Mouse (Mus musculus) stomach, postnatal 0 days (tissue): Measurements from ENCODE around the gene Tex261. TPM values are rescaled to one million over a fixed set of nuclear protein-coding genes. Genes with fewer than 3 reads are reported as not detected.

Experiments used
- ATAC-seq: fragments of 200-750 bp; cut with Nextera tagmentation; 2 replicates; pipeline ENCODE4 v1.8.0; 2017; ENCODE audit not compliant: low FRiP score, low TSS enrichment
- DNase-seq: peaks from one replicate; pipeline ENCODE4 v3.0.0-alpha.2; 2016; ENCODE audit warnings: low spot score
- H3K27ac ChIP-seq: fragments of 300-500 bp; sonication (generic); replicated peaks from 2 replicates; pipeline ENCODE4 v1.5.1; 2014; ENCODE audit warnings: mild to moderate bottlenecking, control low read depth
- H3K27me3 ChIP-seq: fragments of 300-500 bp; sonication (generic); 2 replicates; pipeline ENCODE4 v1.6.1; 2014; ENCODE audit warnings: low read length; ENCODE audit not compliant: control insufficient read depth, insufficient read depth
- H3K36me3 ChIP-seq: fragments of 300-500 bp; sonication (generic); 2 replicates; pipeline ENCODE4 v1.6.1; 2014; ENCODE audit warnings: low read length, mixed read lengths; ENCODE audit not compliant: control insufficient read depth, insufficient read depth
- H3K4me1 ChIP-seq: fragments of 300-500 bp; sonication (generic); replicated peaks from 2 replicates; pipeline ENCODE4 v1.6.1; 2014; ENCODE audit warnings: antibody characterized with exemption; ENCODE audit not compliant: control insufficient read depth, insufficient read depth
- H3K4me2 ChIP-seq: fragments of 300-500 bp; sonication (generic); replicated peaks from 2 replicates; pipeline ENCODE4 v1.6.1; 2014; ENCODE audit warnings: low read depth, mild to moderate bottlenecking, control low read depth, moderate library complexity
- H3K4me3 ChIP-seq: fragments of 300-500 bp; sonication (generic); 2 replicates; pipeline ENCODE4 v1.5.1; 2014; ENCODE audit warnings: low read depth, low read length, control low read depth
- H3K9ac ChIP-seq: fragments of 300-500 bp; sonication (generic); 2 replicates; pipeline ENCODE4 v1.6.1; 2014; ENCODE audit warnings: mild to moderate bottlenecking, low read length, control low read depth, mixed read lengths
- H3K9me3 ChIP-seq: fragments of 300-500 bp; sonication (generic); 2 replicates; pipeline ENCODE4 v1.6.1; 2016; ENCODE audit warnings: low read length; ENCODE audit not compliant: control insufficient read depth
- CTCF ChIP-seq: IDR thresholded peaks from 2 replicates; pipeline ENCODE4 v1.5.1; 2016; ENCODE audit warnings: antibody characterized with exemption, low read depth, mild to moderate bottlenecking, moderate library complexity
- EP300 ChIP-seq: optimal IDR thresholded peaks from 2 replicates; pipeline ENCODE3; 2016; ENCODE audit warnings: antibody characterized with exemption
- WGBS: fragments of 180-500 bp; shearing (Covaris S2); extraction: QIAGEN DNeasy Blood & Tissue Kit; methylation state at CpG from one replicate; pipeline ENCODE4 v1.1.7; 2014; 5-methylcytosine and 5-hydroxymethylcytosine counted together
- polyA plus RNA-seq: library from polyadenylated mRNA; unstranded; fragments of >200 nt; fragmentation: Nextera tagmentation; extraction: Ambion mirVana; gene quantifications from 2 replicates; pipeline ENCODE4 v1.2.1, GENCODE M21; 2015

Tex261 gene
- polyA plus RNA-seq, 1 experiment from 2014 or later: 74.7 TPM

DNA sequence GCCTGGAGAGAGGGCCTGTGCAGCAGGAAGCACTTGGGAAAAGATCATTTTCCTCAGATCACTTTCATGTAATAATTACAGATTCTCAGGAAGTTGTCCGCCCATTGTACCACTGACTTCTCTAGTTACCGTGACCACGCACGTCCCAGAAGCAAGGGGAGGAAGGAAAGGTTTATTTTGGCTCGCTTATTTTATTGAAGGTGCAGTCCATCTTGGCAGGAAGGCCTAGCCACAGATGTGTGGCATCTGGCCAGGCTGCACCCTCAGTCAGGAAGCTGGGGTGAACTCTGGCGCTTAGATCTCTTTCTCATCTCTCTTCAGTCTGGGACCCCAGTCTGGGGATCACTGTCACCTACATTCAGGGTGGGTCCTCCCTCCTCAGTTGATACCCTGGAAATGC, 37.0 kb downstream of the Tex261 start:
- H3K27me3 ChIP-seq: no peaks in the 10 kb centered on the region
- DNase-seq (no peak), ATAC-seq (no peak)
- H3K4me1 ChIP-seq: no peaks in the 10 kb centered on the region
- H3K9ac ChIP-seq: no peak overlapping the region
- TF ChIP-seq CTCF (no peak), EP300 (no peak)
- H3K36me3 ChIP-seq: no peaks in the 10 kb centered on the region
- no peak overlapping the region for H3K4me3 ChIP-seq
- WGBS: 66% methylated on average over 6 of the region's 6 CpGs
- no peak overlapping the region for H3K4me2 ChIP-seq
- no peak overlapping the region for H3K27ac ChIP-seq
- no peaks in the 10 kb centered on the region for H3K9me3 ChIP-seq

DNA sequence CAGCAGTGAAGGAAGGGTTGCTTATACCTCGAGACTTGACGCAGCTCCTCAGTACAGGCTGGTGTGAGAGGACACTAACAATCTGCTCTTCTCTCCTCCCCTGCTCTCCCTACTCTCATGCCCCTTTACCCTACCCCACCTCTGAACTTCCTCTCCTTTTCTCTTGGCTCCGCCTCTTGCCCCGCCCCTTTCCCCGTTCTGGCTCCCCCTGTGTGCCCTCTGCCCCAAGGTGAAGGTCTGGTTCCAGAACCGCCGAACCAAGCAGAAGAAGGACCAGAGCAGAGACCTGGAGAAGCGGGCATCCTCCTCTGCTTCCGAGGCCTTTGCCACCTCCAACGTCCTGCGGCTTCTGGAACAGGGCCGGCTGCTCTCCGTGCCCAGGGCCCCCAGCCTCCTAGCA, 38.3 kb downstream of the Tex261 start:
- Histone ChIP-seq H3K27ac (no peak overlapping the region), H3K4me2 (no peak overlapping the region), H3K9me3 (no peaks in the 10 kb centered on the region), H3K9ac (no peak overlapping the region), H3K36me3 (no peaks in the 10 kb centered on the region), H3K4me3 (no peak overlapping the region), H3K27me3 (no peaks in the 10 kb centered on the region), H3K4me1 (no peaks in the 10 kb centered on the region)
- ATAC-seq (no peak), DNase-seq (no peak)
- TF ChIP-seq EP300 (no peak), CTCF (no peak)
- WGBS: 32% methylated on average over 13 of the region's 13 CpGs

DNA sequence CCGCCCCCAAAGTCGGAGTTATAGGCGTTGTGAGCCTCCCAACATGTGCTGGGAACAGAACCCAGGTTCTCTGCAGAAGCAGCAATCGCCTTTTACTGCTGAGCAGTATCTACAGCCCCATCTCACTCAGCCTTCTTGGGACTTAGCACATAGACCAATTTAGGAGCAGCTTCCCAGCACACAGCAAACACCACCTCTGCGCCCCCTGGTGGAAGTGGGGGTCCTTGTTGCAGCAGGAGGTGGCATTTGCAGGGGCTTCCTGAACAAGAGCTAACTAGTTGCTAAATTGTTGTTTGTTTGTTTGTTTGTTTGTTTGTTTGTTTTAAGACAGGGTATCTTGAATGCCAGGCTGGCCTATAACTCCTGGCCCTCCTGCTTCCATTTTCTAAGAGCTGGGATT, 44.5 kb downstream of the Tex261 start:
- no peak overlapping the region for H3K4me2 ChIP-seq
- no peaks in the 10 kb centered on the region for H3K9me3 ChIP-seq
- H3K27ac ChIP-seq: no peak overlapping the region
- peak; percentile 76 for DNase-seq
- H3K36me3 ChIP-seq: no peaks in the 10 kb centered on the region
- 16% methylated on average over 5 of the region's 5 CpGs for WGBS
- no peaks in the 10 kb centered on the region for H3K4me1 ChIP-seq
- H3K27me3 ChIP-seq: no peaks in the 10 kb centered on the region
- no peak for ATAC-seq
- H3K9ac ChIP-seq: no peak overlapping the region
- H3K4me3 ChIP-seq: no peak overlapping the region
- TF ChIP-seq CTCF: peak; percentile 87
- TF ChIP-seq EP300: no peak

DNA sequence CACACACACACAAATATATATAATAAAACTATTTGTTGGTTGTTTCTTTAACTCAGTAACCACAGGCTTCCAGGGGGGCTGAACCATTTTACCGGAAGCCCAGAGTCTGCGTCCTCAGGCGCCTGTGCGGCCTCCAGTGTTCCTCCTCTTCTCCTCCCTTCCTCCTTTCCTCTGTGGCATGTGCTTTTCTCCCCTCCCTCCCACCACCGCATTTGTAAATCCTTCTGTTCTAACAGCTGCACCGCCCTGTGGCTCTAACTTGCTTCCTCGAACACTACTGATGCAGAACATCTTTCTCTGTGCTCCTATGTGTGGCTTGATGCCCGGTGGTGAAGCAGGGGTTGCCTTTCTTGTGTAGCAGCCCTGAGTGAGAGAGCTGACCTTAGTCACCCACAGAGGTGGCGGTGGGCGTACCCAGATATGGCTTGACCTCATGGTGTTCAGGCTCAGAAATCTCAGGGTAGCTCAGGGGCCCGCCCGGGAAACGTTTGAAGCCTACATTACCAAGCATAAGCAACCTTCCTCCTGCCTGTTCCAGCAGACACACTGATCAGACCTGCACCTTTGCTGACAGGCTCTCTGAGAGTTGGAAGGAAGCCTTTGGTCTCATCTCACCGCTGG, 46.2 kb downstream of the Tex261 start:
- WGBS: 57% methylated on average over 14 of the region's 14 CpGs

DNA sequence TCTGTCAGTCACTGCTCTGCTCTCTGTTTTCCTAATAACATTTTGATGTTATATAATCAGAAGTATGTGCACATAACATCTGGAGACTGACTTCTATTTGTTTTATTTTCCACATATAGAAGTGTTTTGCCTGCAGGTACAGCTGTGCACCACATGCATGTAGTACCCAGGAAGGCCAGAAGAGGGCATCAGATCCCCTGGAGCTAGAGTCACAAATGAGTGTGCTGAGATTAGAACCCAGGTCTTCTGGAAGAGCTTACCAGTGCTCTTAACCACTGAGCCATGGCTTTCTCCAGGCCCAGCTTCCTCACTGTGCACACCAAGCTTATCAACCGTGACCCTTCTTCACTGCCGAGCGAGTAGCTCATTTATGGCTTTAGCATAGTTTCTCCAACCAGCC, 47.1 kb downstream of the Tex261 start:
- DNase-seq (peak; percentile 37), ATAC-seq (no peak)
- Histone ChIP-seq H3K27ac (no peak overlapping the region), H3K27me3 (0 out of 2 replicates have a peak, but pooled peaks cover under 1% of the 10 kb centered on the region), H3K9ac (no peak overlapping the region), H3K4me2 (no peak overlapping the region), H3K36me3 (no peaks in the 10 kb centered on the region), H3K4me3 (no peak overlapping the region), H3K9me3 (no peaks in the 10 kb centered on the region), H3K4me1 (no peaks in the 10 kb centered on the region)
- WGBS: 85% methylated on average over 3 of the region's 3 CpGs
- peak; percentile 69 for TF ChIP-seq CTCF
- TF ChIP-seq EP300: no peak

More for the DNA sequence above, 46.2 kb downstream of the Tex261 start:
- Histone ChIP-seq H3K4me3 (no peak overlapping the region), H3K4me2 (no peak overlapping the region), H3K36me3 (no peaks in the 10 kb centered on the region), H3K9ac (no peak overlapping the region), H3K27me3 (no peaks in the 10 kb centered on the region), H3K27ac (no peak overlapping the region), H3K4me1 (no peaks in the 10 kb centered on the region), H3K9me3 (no peaks in the 10 kb centered on the region)
- ATAC-seq: no peak
- DNase-seq: no peak
- TF ChIP-seq EP300 (no peak), CTCF (no peak)

DNA sequence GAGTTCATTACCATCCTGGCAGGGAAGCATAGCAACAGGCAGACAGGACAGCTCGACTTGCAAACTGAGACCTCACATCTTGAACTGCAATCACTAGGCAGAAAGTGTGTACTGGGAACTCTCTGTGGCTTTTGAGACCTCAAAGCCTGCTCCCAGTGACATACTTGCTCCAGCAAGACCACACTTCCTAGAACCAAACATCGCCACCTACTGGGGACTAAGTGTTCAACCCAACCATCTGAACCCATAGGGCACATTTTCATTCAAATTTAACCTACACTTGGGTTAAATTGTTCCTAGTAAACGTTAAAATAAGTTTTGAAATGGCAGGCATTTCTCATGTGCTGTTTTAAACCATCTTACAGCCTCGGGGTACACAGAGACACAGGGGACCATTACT, 48.4 kb downstream of the Tex261 start:
- DNase-seq: no peak

More for the DNA sequence above, 48.4 kb downstream of the Tex261 start:
- no peak overlapping the region for H3K27ac ChIP-seq
- no peak overlapping the region for H3K4me2 ChIP-seq
- H3K4me1 ChIP-seq: no peaks in the 10 kb centered on the region
- ATAC-seq: no peak
- H3K9me3 ChIP-seq: no peaks in the 10 kb centered on the region
- 46% methylated on average over 4 of the region's 4 CpGs for WGBS
- H3K9ac ChIP-seq: no peak overlapping the region
- peaks cover 4% of the 10 kb centered on the region; the same call in 1 of the 2 replicates for H3K27me3 ChIP-seq
- H3K4me3 ChIP-seq: no peak overlapping the region
- H3K36me3 ChIP-seq: no peaks in the 10 kb centered on the region
- no peak for TF ChIP-seq EP300
- TF ChIP-seq CTCF: peak; percentile 59
